Mouse (Mus musculus) forebrain, embryonic 12.5 days (tissue): ENCODE measurements around the gene Ctcf. TPM values are rescaled to one million over a fixed set of nuclear protein-coding genes. Genes with fewer than 3 reads are reported as not detected.

Experiments used
- ATAC-seq: fragments of 200-750 bp; cut with Nextera tagmentation; 2 replicates; pipeline ENCODE4 v1.8.0; 2017; ENCODE audit warnings: moderate TSS enrichment; ENCODE audit not compliant: low FRiP score
- H3K27ac ChIP-seq: fragments of 300-500 bp; sonication (generic); 2 replicates; pipeline ENCODE4 v1.5.1; 2016; ENCODE audit warnings: mild to moderate bottlenecking
- H3K27me3 ChIP-seq: fragments of 300-500 bp; sonication (generic); 2 replicates; pipeline ENCODE4 v1.6.1; 2016; ENCODE audit warnings: mild to moderate bottlenecking
- H3K36me3 ChIP-seq: fragments of 300-500 bp; sonication (generic); replicated peaks from 2 replicates; pipeline ENCODE4 v1.6.1; 2016; ENCODE audit warnings: mild to moderate bottlenecking
- H3K4me1 ChIP-seq: fragments of 300-500 bp; sonication (generic); 2 replicates; pipeline ENCODE4 v1.6.1; 2016
- H3K4me2 ChIP-seq: fragments of 300-500 bp; sonication (generic); 2 replicates; pipeline ENCODE4 v1.6.1; 2016; ENCODE audit warnings: mild to moderate bottlenecking, moderate library complexity
- H3K4me3 ChIP-seq: fragments of 300-500 bp; sonication (generic); replicated peaks from 2 replicates; pipeline ENCODE4 v1.5.1; 2016; ENCODE audit warnings: mild to moderate bottlenecking
- H3K9ac ChIP-seq: fragments of 300-500 bp; sonication (generic); 2 replicates; pipeline ENCODE4 v1.6.1; 2016; ENCODE audit warnings: mild to moderate bottlenecking
- H3K9me3 ChIP-seq: fragments of 300-500 bp; sonication (generic); 2 replicates; pipeline ENCODE4 v1.6.1; 2016
- WGBS: fragments of 180-500 bp; shearing (Covaris S2); methylation state at CpG from one replicate; pipeline ENCODE4 v1.1.7; 2016; 5-methylcytosine and 5-hydroxymethylcytosine counted together
- polyA plus RNA-seq: library from polyadenylated mRNA; unstranded; fragments of >200 nt; fragmentation: Nextera tagmentation; extraction: Ambion mirVana; gene quantifications from 2 replicates; pipeline ENCODE4 v1.2.1, GENCODE M21; 2016

Gene Ctcf
- polyA plus RNA-seq, 1 experiment from 2014 or later, result 163 TPM

DNA sequence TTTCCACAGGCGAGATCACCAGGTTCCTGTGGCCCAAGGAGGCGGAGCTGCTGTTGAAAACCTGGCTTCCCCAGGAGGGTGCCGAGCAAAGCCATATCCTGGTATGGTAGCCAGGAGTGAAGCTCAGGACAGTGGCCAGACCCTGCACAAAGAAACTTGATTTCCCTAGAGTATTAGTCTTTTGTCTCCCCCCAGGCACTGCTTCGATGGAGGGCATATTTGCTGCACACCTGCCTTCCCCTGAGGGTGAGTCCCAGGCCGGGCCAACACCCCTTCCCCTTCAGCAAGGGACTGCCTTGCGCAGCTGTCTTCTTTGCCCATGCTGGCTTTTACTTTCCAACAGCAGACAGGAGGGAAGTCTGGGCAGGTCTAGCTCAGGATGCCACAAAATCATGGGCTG, 50.2 kb downstream of the Ctcf start:
- Histone ChIP-seq H3K36me3 (peaks cover 28% of the 10 kb centered on the region), H3K27me3 (no peaks in the 10 kb centered on the region), H3K4me1 (no peaks in the 10 kb centered on the region), H3K4me2 (no peak overlapping the region), H3K9ac (no peak overlapping the region), H3K27ac (no peak overlapping the region), H3K4me3 (no peak overlapping the region), H3K9me3 (no peaks in the 10 kb centered on the region)
- WGBS, result 67% methylated on average over 6 of the region's 6 CpGs
- ATAC-seq, result no peak

DNA sequence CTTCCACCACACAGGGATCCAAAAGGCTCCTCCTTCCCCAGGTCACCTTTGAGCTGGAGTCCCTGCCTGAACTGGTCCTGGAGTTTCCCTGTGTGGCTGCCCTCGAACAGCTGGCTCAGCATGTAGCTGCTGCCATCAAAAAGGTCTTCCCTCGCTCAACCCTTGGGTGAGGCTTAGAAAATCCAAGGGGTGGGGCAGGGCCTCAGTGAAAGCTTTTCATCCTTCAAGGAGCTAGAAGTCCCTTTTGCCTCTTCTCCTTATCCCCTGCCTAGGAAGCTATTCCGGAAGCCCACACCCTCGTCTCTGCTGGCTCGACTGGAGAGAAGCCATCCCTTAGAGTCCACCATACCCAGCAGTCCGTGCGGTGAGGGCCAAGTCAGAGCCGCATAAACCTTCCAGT, 51.1 kb downstream of the Ctcf start:
- no peak overlapping the region for H3K4me2 ChIP-seq
- ATAC-seq, result no peak
- no peak overlapping the region for H3K9ac ChIP-seq
- H3K9me3 ChIP-seq, result no peaks in the 10 kb centered on the region
- no peak overlapping the region for H3K27ac ChIP-seq
- H3K4me1 ChIP-seq, result no peaks in the 10 kb centered on the region
- no peak overlapping the region for H3K4me3 ChIP-seq
- WGBS, result 62% methylated on average over 8 of the region's 8 CpGs
- peaks cover 19% of the 10 kb centered on the region for H3K36me3 ChIP-seq
- no peaks in the 10 kb centered on the region for H3K27me3 ChIP-seq

DNA sequence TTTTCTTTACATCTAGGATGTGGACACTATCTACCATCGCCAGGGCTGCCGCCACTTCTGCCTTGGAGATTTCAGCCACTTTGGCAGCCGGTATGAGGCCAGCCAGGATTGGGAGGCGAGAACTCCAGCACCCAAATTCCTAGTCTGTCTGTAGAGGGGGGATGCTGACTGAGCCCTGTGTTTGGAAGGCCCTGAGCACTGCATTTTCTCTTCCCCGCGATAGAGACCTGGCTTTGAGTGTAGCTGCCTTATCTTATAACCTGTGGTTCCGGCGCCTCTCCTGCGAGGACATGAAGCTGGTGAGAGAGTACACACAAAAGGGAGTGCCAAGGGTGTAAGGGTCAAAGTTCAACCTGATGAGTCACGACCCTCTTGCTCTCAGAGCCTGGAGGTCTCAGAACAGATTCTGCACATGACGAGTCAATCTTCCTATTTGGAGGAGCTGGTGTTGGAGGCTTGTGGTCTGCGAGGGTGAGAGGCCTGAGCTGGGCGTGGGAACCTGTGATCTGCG, 51.9 kb downstream of the Ctcf start:
- H3K4me1 ChIP-seq, result no peaks in the 10 kb centered on the region
- no peaks in the 10 kb centered on the region for H3K27me3 ChIP-seq
- H3K27ac ChIP-seq, result no peak overlapping the region
- H3K36me3 ChIP-seq, result peaks cover 11% of the 10 kb centered on the region
- WGBS, result 78% methylated on average over 14 of the region's 14 CpGs
- H3K4me3 ChIP-seq, result no peak overlapping the region
- no peak overlapping the region for H3K4me2 ChIP-seq
- ATAC-seq, result no peak
- H3K9ac ChIP-seq, result no peak overlapping the region
- no peaks in the 10 kb centered on the region for H3K9me3 ChIP-seq

DNA sequence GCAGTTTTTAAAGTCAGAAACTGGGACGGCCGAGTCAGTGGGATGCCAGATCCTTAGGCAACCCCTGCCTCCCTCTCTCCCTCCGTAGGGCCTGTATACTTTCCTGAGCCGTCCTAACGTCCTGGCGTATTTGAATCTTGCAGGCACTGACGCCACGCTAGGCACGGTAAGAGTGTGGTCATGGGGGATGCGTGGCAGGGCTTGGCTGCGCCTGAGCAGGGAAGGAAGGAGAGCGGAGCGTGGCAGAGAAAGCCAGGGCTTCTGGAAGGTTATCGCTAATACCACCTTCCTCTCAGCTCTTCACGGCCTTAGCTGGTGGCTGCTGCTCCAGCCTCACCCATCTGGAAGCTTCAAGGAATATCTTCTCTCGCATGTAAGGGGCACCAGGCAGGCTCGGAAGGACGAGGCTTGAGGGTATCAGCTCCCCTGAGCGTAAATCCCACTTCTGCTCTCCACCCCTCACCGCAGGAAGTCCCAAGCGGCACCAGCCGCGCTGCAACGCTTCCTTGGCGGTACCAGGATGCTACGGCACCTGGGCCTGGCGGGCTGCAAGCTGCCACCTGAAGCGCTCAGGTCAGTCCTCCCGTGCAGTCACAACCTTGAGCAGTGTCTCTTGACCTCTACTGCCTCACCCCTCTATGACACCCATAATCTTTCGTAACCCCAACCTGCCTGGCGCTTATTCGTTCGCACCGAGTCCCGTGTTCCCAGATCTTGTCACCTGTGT, 53.1 kb downstream of the Ctcf start:
- Histone ChIP-seq H3K4me1 (peaks cover 8% of the 10 kb centered on the region), H3K27me3 (peaks cover 3% of the 10 kb centered on the region), H3K9ac (no peak overlapping the region), H3K27ac (no peak overlapping the region), H3K4me2 (no peak overlapping the region), H3K36me3 (no peaks in the 10 kb centered on the region), H3K9me3 (no peaks in the 10 kb centered on the region), H3K4me3 (no peak overlapping the region)
- WGBS, result 65% methylated on average over 35 of the region's 35 CpGs
- ATAC-seq, result no peak

- Histone ChIP-seq H3K4me3 (no peak overlapping the region), H3K36me3 (no peaks in the 10 kb centered on the region), H3K9ac (no peak overlapping the region), H3K4me1 (peaks cover 14% of the 10 kb centered on the region), H3K27me3 (peaks cover 9% of the 10 kb centered on the region), H3K9me3 (no peaks in the 10 kb centered on the region), H3K4me2 (no peak overlapping the region), H3K27ac (no peak overlapping the region)
- WGBS, result 84% methylated on average over 9 of the region's 9 CpGs
- ATAC-seq, result no peak
Measured at GRCm38 (mm10) chr8:105689983-105690360, 53.6 kb downstream of the Ctcf start.

DNA sequence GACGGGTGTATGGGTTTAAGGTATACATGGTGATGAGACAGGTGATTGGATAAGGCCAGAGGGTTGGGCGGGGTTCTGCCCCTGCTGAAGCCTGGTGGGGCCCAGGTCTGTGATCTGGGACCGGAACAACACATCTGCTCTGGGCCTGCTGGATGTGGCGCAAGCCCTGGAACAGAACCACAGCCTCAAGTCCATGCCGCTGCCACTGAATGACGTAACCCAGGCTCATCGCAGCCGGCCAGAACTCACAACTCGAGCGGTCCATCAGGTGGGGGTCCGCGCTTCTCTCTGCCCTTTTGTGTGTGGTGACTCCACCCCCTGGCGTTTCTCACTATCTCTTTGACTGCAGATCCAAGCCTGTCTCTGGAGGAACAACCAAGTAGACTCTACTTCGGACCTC, 54.6 kb downstream of the Ctcf start:
- no peaks in the 10 kb centered on the region for H3K36me3 ChIP-seq
- no peak overlapping the region for H3K4me3 ChIP-seq
- peaks cover 19% of the 10 kb centered on the region for H3K4me1 ChIP-seq
- peaks cover 14% of the 10 kb centered on the region for H3K27me3 ChIP-seq
- WGBS, result 82% methylated on average over 14 of the region's 14 CpGs
- H3K27ac ChIP-seq, result no peak overlapping the region
- H3K9ac ChIP-seq, result no peak overlapping the region
- no peak overlapping the region for H3K4me2 ChIP-seq
- H3K9me3 ChIP-seq, result no peaks in the 10 kb centered on the region
- ATAC-seq, result no peak

- no peak for ATAC-seq
- Histone ChIP-seq H3K36me3 (peaks cover 14% of the 10 kb centered on the region), H3K4me3 (no peak overlapping the region), H3K27ac (no peak overlapping the region), H3K4me2 (no peak overlapping the region), H3K9ac (no peak overlapping the region), H3K9me3 (no peaks in the 10 kb centered on the region), H3K4me1 (peaks cover 19% of the 10 kb centered on the region), H3K27me3 (peaks cover 14% of the 10 kb centered on the region)
- WGBS, result 93% methylated on average over 11 of the region's 11 CpGs
Measured at GRCm38 (mm10) chr8:105692449-105693182, 56.2 kb downstream of the Ctcf start.

DNA sequence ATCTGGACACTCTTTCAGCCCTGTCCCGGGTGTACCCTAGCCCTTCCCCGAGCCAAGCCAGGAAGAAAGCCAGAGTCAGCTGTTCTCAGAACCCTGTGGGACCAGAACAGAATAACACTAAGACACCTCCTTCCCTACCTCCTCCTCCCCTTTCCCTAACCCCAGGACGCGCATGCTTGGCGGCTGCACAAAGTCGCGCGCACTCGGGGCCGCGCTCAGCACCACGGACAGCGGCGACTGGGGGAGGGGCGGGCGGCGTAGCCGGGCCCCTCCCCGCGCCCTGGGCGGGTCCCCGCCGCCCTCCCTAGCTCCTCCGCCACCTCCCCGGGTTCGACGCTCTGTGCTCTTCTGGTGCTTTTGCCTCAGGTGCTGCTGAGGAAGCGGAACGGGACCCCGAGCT, 57.3 kb downstream of the Ctcf start:
- peaks cover 19% of the 10 kb centered on the region for H3K4me1 ChIP-seq
- peak overlapping the region; percentile 45 for H3K4me3 ChIP-seq
- peak overlapping the region; percentile 43; the same call in 1 of the 2 replicates for H3K27ac ChIP-seq
- peak overlapping the region; percentile 69 for H3K4me2 ChIP-seq
- H3K9me3 ChIP-seq, result no peaks in the 10 kb centered on the region
- peaks cover 25% of the 10 kb centered on the region for H3K36me3 ChIP-seq
- ATAC-seq, result peak; percentile 74
- H3K27me3 ChIP-seq, result peaks cover 14% of the 10 kb centered on the region
- WGBS, result 3% methylated on average over 30 of the region's 30 CpGs
- peak overlapping the region; percentile 46 for H3K9ac ChIP-seq

DNA sequence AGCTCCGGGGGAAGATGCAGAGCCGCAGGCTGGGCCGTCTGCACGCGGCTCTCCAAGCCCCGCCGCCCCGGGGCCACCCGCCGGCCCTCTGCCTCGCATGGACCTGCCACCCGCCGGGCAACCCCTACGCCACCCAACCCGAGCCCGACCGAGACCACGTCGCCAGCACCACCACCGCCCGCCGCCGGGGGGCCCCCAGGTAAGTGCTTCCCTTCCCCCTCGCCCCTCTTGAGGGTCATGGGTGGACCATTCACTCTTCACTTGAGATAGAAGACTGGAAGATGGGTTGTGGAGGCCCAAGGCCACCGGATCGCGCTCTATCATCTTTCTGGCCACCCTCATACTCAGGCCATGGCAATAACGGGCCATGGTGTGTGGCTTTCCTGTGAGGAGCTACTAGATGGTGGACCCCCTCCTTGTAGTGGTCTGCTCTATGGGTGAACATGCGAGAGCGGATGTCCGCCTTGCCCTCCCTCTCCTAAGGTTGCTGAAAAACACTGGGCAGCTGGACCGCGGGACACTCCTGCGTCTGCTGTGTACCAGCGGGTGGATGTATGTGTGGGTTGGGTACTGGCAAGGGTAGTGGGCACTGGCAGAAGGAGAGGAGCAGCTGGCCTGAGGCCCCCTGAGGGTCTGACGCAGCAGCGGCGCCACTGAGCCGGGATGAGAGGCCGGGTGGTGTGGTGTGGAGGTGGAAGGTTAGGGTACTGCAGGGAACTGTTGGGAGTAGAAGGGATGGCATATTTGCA, 57.9 kb downstream of the Ctcf start:
- Histone ChIP-seq H3K4me3 (peak overlapping the region; percentile 45), H3K4me2 (peak overlapping the region; percentile 69), H3K36me3 (peaks cover 28% of the 10 kb centered on the region), H3K4me1 (peaks cover 19% of the 10 kb centered on the region), H3K27me3 (peaks cover 14% of the 10 kb centered on the region), H3K9me3 (no peaks in the 10 kb centered on the region), H3K27ac (peak overlapping the region; percentile 43; the same call in 1 of the 2 replicates), H3K9ac (peak overlapping the region; percentile 46)
- ATAC-seq, result peak; percentile 56
- WGBS, result 7% methylated on average over 39 of the region's 40 CpGs

DNA sequence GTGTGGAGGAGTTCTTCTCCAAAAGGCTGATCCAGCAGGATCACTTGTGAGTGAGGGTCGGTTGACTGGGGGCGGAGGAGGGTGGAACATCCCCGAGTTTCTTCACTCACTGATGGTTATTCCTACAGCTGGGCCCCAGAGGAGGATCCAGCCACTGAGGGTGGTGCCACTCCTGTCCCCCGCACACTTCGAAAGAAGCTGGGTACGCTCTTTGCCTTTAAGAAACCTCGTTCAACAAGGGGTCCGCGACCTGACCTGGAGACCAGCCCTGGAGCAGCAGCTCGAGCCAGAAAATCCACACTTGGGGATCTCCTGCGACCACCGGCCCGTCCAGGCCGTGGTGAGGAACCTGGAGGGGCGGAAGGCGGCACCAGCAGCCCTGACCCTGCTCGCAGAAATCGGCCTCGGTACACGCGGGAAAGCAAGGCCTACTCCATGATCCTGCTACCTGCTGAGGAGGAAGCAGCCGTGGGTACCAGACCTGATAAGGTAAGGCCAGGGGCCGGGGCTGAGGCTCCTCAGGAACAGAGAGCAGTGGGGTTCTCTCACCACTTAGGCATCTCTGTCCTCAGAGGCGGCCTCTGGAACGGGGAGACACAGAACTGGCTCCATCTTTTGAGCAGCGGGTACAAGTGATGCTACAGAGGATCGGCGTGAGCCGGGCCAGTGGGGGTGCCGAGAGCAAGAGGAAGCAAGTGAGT, 58.9 kb downstream of the Ctcf start:
- no peak overlapping the region for H3K9ac ChIP-seq
- H3K4me2 ChIP-seq, result peak overlapping the region; percentile 69; the same call in 1 of the 2 replicates
- no peak overlapping the region for H3K27ac ChIP-seq
- no peak for ATAC-seq
- H3K36me3 ChIP-seq, result peaks cover 28% of the 10 kb centered on the region
- 0 out of 2 replicates have a peak overlapping the region, but pooled peaks have one; percentile 45 for H3K4me3 ChIP-seq
- H3K9me3 ChIP-seq, result no peaks in the 10 kb centered on the region
- 81% methylated on average over 30 of the region's 30 CpGs for WGBS
- H3K4me1 ChIP-seq, result peaks cover 29% of the 10 kb centered on the region
- H3K27me3 ChIP-seq, result peaks cover 14% of the 10 kb centered on the region

DNA sequence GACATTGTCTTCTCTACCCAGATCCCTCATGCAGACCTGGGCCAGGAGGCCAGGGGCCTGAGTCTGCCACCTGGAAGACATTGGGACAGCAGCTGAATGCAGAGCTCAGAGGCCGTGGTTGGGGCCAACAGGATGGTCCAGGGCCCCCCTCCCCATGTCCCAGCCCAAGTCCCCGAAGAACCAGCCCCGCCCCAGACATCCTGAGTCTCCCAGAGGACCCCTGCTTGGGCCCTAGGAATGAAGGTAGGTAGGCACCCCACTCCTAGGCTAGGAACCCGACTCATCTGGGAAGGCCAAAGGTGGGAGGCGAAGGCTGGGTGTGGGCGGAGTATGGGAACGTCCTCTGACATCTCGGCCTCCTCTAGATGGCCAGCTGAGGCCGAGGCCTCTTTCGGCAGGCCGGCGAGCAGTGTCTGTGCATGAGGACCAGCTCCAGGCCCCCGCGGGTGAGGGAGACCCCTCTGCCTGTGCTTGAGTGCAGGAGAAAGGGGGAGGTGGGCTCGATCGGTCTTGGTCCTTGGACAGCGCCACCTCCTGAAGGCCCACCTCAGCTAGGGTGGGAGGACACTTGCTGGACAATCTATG, 60.9 kb downstream of the Ctcf start:
- ATAC-seq, result no peak
- Histone ChIP-seq H3K4me1 (peaks cover 39% of the 10 kb centered on the region), H3K27me3 (peaks cover 14% of the 10 kb centered on the region), H3K27ac (no peak overlapping the region), H3K4me3 (no peak overlapping the region), H3K4me2 (no peak overlapping the region), H3K36me3 (peaks cover 28% of the 10 kb centered on the region), H3K9ac (no peak overlapping the region), H3K9me3 (no peaks in the 10 kb centered on the region)
- WGBS, result 92% methylated on average over 17 of the region's 17 CpGs
